Mouse (Mus musculus): ENCODE results near the gene Osr1.

The Osr1 gene

GRCm38 (mm10) chr12:9569971-9570370 is at the start of gene Osr1:
Gene Osr1 (plus strand): TSS chr12:9570116.
- peak; percentile 80 to 85 for DNase-seq

GRCm38 (mm10) chr12:9550328-9550727 is 19.6 kb upstream of the Osr1 start:
- DNase-seq, result no peak

GRCm38 (mm10) chr12:9564956-9565355 is 5.0 kb upstream of the Osr1 start:
- no peak for DNase-seq

- DNase-seq, result no peak
These were observed 630 bp downstream of the Osr1 start for GRCm38 (mm10) chr12:9570496-9570995.

GRCm38 (mm10) chr12:9571276-9571940 is 1.5 kb downstream of the Osr1 start:
- peak; percentile 19 to 25 for DNase-seq

GRCm38 (mm10) chr12:9572022-9572421 is 2.1 kb downstream of the Osr1 start:
- DNase-seq, result no peak

GRCm38 (mm10) chr12:9573682-9574081 is 3.8 kb downstream of the Osr1 start:
- DNase-seq, result peak in 1 of 2 experiments; percentile 21

- peak; percentile 52 to 75 for DNase-seq
These were observed 4.4 kb downstream of the Osr1 start for GRCm38 (mm10) chr12:9574244-9574871.

- peak in 1 of 2 experiments; percentile 31 for DNase-seq
These were observed 5.5 kb downstream of the Osr1 start for GRCm38 (mm10) chr12:9575158-9576042.

- DNase-seq, result peak in 1 of 2 experiments; percentile 26
These were observed 6.2 kb downstream of the Osr1 start for GRCm38 (mm10) chr12:9576043-9576538.

- no peak for DNase-seq
These were observed 7.7 kb downstream of the Osr1 start for GRCm38 (mm10) chr12:9577610-9578009.

- no peak for DNase-seq
These were observed 8.7 kb downstream of the Osr1 start for GRCm38 (mm10) chr12:9578591-9578990.

GRCm38 (mm10) chr12:9579301-9580030 is 9.6 kb downstream of the Osr1 start:
- DNase-seq, result peak in 1 of 2 experiments; percentile 17

GRCm38 (mm10) chr12:9580041-9580905 is 10.4 kb downstream of the Osr1 start:
- peak; percentile 40 to 59 for DNase-seq

GRCm38 (mm10) chr12:9581011-9581410 is 11.1 kb downstream of the Osr1 start:
- DNase-seq, result peak; percentile 40 to 47

GRCm38 (mm10) chr12:9581506-9581905 is 11.6 kb downstream of the Osr1 start:
- DNase-seq, result no peak

GRCm38 (mm10) chr12:9582248-9582995 is 12.5 kb downstream of the Osr1 start:
- peak in 1 of 2 experiments; percentile 18 for DNase-seq

GRCm38 (mm10) chr12:9583380-9583779 is 13.5 kb downstream of the Osr1 start:
- no peak for DNase-seq

GRCm38 (mm10) chr12:9584366-9585084 is 14.6 kb downstream of the Osr1 start:
- DNase-seq, result peak; percentile 85 to 91

GRCm38 (mm10) chr12:9585085-9585453 is 15.2 kb downstream of the Osr1 start:
- DNase-seq, result no peak

All from kidney, postnatal 4 days (tissue).